Mouse (Mus musculus): ENCODE data around the gene Ddx49. TPM values are rescaled to one million over a fixed set of nuclear protein-coding genes. Genes with fewer than 3 reads are reported as not detected.

Gene Ddx49
- polyA plus RNA-seq, 1 experiment from 2014 or later = 41.0 TPM

DNA sequence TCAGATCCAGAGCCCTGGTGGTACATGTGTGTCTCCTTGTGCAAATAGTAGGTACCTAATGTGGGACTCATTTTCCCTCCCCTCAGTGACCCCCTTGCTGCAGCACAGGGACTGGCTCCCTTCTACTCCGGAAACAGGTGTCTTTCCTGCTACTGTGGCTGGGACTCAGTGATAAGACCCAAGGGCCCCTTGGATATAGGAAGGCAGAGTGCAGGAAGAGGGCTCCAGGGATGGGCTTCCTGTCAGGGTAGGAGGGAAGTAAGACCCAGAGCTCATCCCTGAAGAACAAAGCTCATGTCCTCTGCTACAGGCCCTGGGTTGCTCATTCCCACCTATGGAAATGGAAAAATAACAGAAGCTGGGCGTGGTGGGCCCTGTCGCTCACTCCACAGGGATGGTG is 25.8 kb downstream of the Ddx49 start:
- ATAC-seq (replicated peaks; ENCODE audit: low FRiP score, low read depth) (no peak), DNase-seq (ENCODE audit: low spot score) (peak; percentile 55)
- H3K4me2 ChIP-seq (ENCODE audit: low read length) = no peak overlapping the region
- H3K27me3 ChIP-seq (ENCODE audit: insufficient read depth, low read length) = no peaks in the 10 kb centered on the region
- no peak for TF ChIP-seq CTCF (IDR thresholded peaks at IDR 0.05; ENCODE audit: low read depth)
- 81% methylated on average over 3 of the region's 3 CpGs for WGBS
- H3K9me3 ChIP-seq (replicated peaks; ENCODE audit: low read length) = no peaks in the 10 kb centered on the region
- no peak overlapping the region for H3K9ac ChIP-seq (ENCODE audit: low read depth, low read length)
- H3K4me3 ChIP-seq (replicated peaks; ENCODE audit: low read depth, low read length) = no peak overlapping the region
- H3K36me3 ChIP-seq (ENCODE audit: insufficient read depth, low read length) = no peaks in the 10 kb centered on the region
- H3K27ac ChIP-seq = peak overlapping the region; percentile 57
- no peaks in the 10 kb centered on the region; the same call in 1 of the 2 replicates for H3K4me1 ChIP-seq (replicated peaks; ENCODE audit: insufficient read depth, low read length)

GRCm38 (mm10) chr8:70274350-70274749 is 27.9 kb downstream of the Ddx49 start:
- Histone ChIP-seq H3K27ac (no peak overlapping the region), H3K36me3 (ENCODE audit: insufficient read depth, low read length) (no peaks in the 10 kb centered on the region), H3K9me3 (replicated peaks; ENCODE audit: low read length) (no peaks in the 10 kb centered on the region), H3K4me2 (ENCODE audit: low read length) (no peak overlapping the region), H3K9ac (ENCODE audit: low read depth, low read length) (no peak overlapping the region), H3K4me1 (replicated peaks; ENCODE audit: insufficient read depth, low read length) (no peaks in the 10 kb centered on the region; the same call in 1 of the 2 replicates), H3K4me3 (replicated peaks; ENCODE audit: low read depth, low read length) (no peak overlapping the region), H3K27me3 (ENCODE audit: insufficient read depth, low read length) (no peaks in the 10 kb centered on the region)
- DNase-seq (ENCODE audit: low spot score) (no peak), ATAC-seq (replicated peaks; ENCODE audit: low FRiP score, low read depth) (no peak)
- no peak for TF ChIP-seq CTCF (IDR thresholded peaks at IDR 0.05; ENCODE audit: low read depth)

GRCm38 (mm10) chr8:70272949-70273348 is 29.3 kb downstream of the Ddx49 start:
- no peaks in the 10 kb centered on the region for H3K36me3 ChIP-seq (ENCODE audit: insufficient read depth, low read length)
- no peaks in the 10 kb centered on the region for H3K27me3 ChIP-seq (ENCODE audit: insufficient read depth, low read length)
- H3K4me1 ChIP-seq (replicated peaks; ENCODE audit: insufficient read depth, low read length) = no peaks in the 10 kb centered on the region; the same call in 1 of the 2 replicates
- peak overlapping the region; percentile 57; the same call in 1 of the 2 replicates for H3K27ac ChIP-seq
- H3K9me3 ChIP-seq (replicated peaks; ENCODE audit: low read length) = no peaks in the 10 kb centered on the region
- ATAC-seq (replicated peaks; ENCODE audit: low FRiP score, low read depth) (peak; percentile 65), DNase-seq (ENCODE audit: low spot score) (peak; percentile 56)
- WGBS = 45% methylated on average over 3 of the region's 3 CpGs
- H3K4me2 ChIP-seq (ENCODE audit: low read length) = no peak overlapping the region
- no peak for TF ChIP-seq CTCF (IDR thresholded peaks at IDR 0.05; ENCODE audit: low read depth)
- H3K4me3 ChIP-seq (replicated peaks; ENCODE audit: low read depth, low read length) = no peak overlapping the region
- no peak overlapping the region for H3K9ac ChIP-seq (ENCODE audit: low read depth, low read length)

- ATAC-seq (replicated peaks; ENCODE audit: low FRiP score, low read depth) (no peak), DNase-seq (ENCODE audit: low spot score) (peak; percentile 47)
- H3K4me2 ChIP-seq (ENCODE audit: low read length) = no peak overlapping the region
- H3K4me3 ChIP-seq (replicated peaks; ENCODE audit: low read depth, low read length) = no peak overlapping the region
- H3K4me1 ChIP-seq (replicated peaks; ENCODE audit: insufficient read depth, low read length) = no peaks in the 10 kb centered on the region
- no peaks in the 10 kb centered on the region for H3K27me3 ChIP-seq (ENCODE audit: insufficient read depth, low read length)
- 47% methylated on average over 11 of the region's 11 CpGs for WGBS
- H3K9me3 ChIP-seq (replicated peaks; ENCODE audit: low read length) = no peaks in the 10 kb centered on the region
- H3K9ac ChIP-seq (ENCODE audit: low read depth, low read length) = no peak overlapping the region
- H3K36me3 ChIP-seq (ENCODE audit: insufficient read depth, low read length) = peaks cover 8% of the 10 kb centered on the region; the same call in 1 of the 2 replicates
- TF ChIP-seq CTCF (IDR thresholded peaks at IDR 0.05; ENCODE audit: low read depth) = peak; percentile 57
- H3K27ac ChIP-seq = no peak overlapping the region
Observed at GRCm38 (mm10) chr8:70268799-70269565, 33.3 kb downstream of the Ddx49 start.

GRCm38 (mm10) chr8:70268311-70268710 is 34.0 kb downstream of the Ddx49 start:
- Histone ChIP-seq H3K27me3 (ENCODE audit: insufficient read depth, low read length) (no peaks in the 10 kb centered on the region), H3K4me2 (ENCODE audit: low read length) (no peak overlapping the region), H3K4me3 (replicated peaks; ENCODE audit: low read depth, low read length) (no peak overlapping the region), H3K36me3 (ENCODE audit: insufficient read depth, low read length) (peaks cover 15% of the 10 kb centered on the region), H3K27ac (no peak overlapping the region), H3K9ac (ENCODE audit: low read depth, low read length) (no peak overlapping the region), H3K9me3 (replicated peaks; ENCODE audit: low read length) (no peaks in the 10 kb centered on the region), H3K4me1 (replicated peaks; ENCODE audit: insufficient read depth, low read length) (no peaks in the 10 kb centered on the region)
- TF ChIP-seq CTCF (IDR thresholded peaks at IDR 0.05; ENCODE audit: low read depth) = no peak
- DNase-seq (ENCODE audit: low spot score) (no peak), ATAC-seq (replicated peaks; ENCODE audit: low FRiP score, low read depth) (no peak)
- WGBS = 68% methylated on average over 5 of the region's 5 CpGs

DNA sequence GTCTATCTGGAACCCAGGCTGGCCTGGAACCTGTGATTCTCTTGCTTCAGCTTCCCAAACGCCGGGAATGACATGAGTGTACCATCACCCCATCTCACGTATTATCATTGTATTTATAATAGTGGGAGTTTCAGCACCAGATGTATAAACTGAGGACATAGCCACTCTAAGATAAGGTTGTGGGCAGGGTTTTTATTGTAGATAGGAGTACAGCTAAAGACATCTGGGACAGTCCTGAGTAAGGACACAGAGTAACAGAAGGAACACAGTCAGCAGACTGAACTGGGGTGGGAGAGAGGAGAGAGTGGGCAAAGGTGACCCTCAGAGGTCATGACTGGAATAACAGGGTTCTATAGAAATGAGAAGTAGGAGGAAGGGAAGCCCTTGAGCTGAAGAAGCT is 34.6 kb downstream of the Ddx49 start:
- 82% methylated on average over 3 of the region's 3 CpGs for WGBS
- DNase-seq (ENCODE audit: low spot score) (no peak), ATAC-seq (replicated peaks; ENCODE audit: low FRiP score, low read depth) (no peak)
- no peak for TF ChIP-seq CTCF (IDR thresholded peaks at IDR 0.05; ENCODE audit: low read depth)
- no peaks in the 10 kb centered on the region for H3K4me1 ChIP-seq (replicated peaks; ENCODE audit: insufficient read depth, low read length)
- H3K4me2 ChIP-seq (ENCODE audit: low read length) = no peak overlapping the region
- no peaks in the 10 kb centered on the region for H3K27me3 ChIP-seq (ENCODE audit: insufficient read depth, low read length)
- no peak overlapping the region for H3K9ac ChIP-seq (ENCODE audit: low read depth, low read length)
- no peak overlapping the region for H3K4me3 ChIP-seq (replicated peaks; ENCODE audit: low read depth, low read length)
- no peak overlapping the region for H3K27ac ChIP-seq
- peaks cover 20% of the 10 kb centered on the region for H3K36me3 ChIP-seq (ENCODE audit: insufficient read depth, low read length)
- H3K9me3 ChIP-seq (replicated peaks; ENCODE audit: low read length) = no peaks in the 10 kb centered on the region

Measured in kidney, postnatal 0 days (tissue).